Mouse (Mus musculus): ENCODE data around the gene Tfcp2. TPM values are rescaled to one million over a fixed set of nuclear protein-coding genes. Genes with fewer than 3 reads are reported as not detected.

Tfcp2 gene
- total and polyA plus RNA-seq, 3 experiments = 5.3 to 7.8 (median 6.8) TPM

GRCm38 (mm10) chr15:100539411-100539810, 12.4 kb downstream of the Tfcp2 start:
- dilution Hi-C loops (cut with MboI; ENCODE audit: extremely low pct_ligation_motif_present, extremely low pct_unique_long_range_greater_than_20kb, low sequenced_read_pairs) = no loop called here
- no peaks in the 10 kb centered on the region for H3K9me3 ChIP-seq (replicated peaks; ENCODE audit: low read length)
- no peak overlapping the region for H3K4me3 ChIP-seq (replicated peaks in 1 of 3; ENCODE audit: low read depth in 2 of 3, low read length in 2 of 3, poor library complexity in 1 of 3)
- no peak overlapping the region for H3K4me2 ChIP-seq (ENCODE audit: insufficient read depth, low read depth, poor library complexity, severe bottlenecking)
- peaks cover 4% of the 10 kb centered on the region; the same call in 1 of the 2 replicates for H3K79me2 ChIP-seq (replicated peaks; ENCODE audit: control insufficient read depth, extremely low read depth, insufficient read depth, poor library complexity, severe bottlenecking)
- H3K4me1 ChIP-seq (ENCODE audit: control insufficient read depth in 1 of 2, insufficient read depth in 2 of 2) = no peaks in the 10 kb centered on the region
- DNase-seq (ENCODE audit: extremely low read depth) = no peak
- in situ Hi-C loops (cut with MboI; ENCODE audit: low pct_ligation_motif_present, low pct_unique_long_range_greater_than_20kb, low sequenced_read_pairs) = loop anchor here (10.0 kb wide), 1 partner anchor 135 kb away; no protein-coding TSS in a partner anchor
- no peaks in the 10 kb centered on the region for H3K27me3 ChIP-seq (replicated peaks)
- TF ChIP-seq MAX (IDR thresholded peaks at IDR 0.05; ENCODE audit: low read length) = no peak
- peaks cover 4 to 31% of the 10 kb centered on the region in 2 experiments for H3K36me3 ChIP-seq (replicated peaks in 1 of 2; ENCODE audit: control insufficient read depth in 1 of 2, insufficient read depth in 1 of 2, low read length in 1 of 2)
- no peak overlapping the region for H3K27ac ChIP-seq (ENCODE audit: insufficient read depth, low read depth)
- no peak overlapping the region for H3K9ac ChIP-seq (ENCODE audit: insufficient read depth, low read depth)

- H3K9ac ChIP-seq (ENCODE audit: insufficient read depth, low read depth) = no peak overlapping the region
- peak; percentile 86 for TF ChIP-seq SMC3 (IDR thresholded peaks at IDR 0.05; ENCODE audit: low read depth, low read length)
- peak; percentile 33 for TF ChIP-seq ZNF384 (IDR thresholded peaks at IDR 0.05; ENCODE audit: low read depth, low read length)
- TF ChIP-seq CTCF (conservative IDR thresholded peaks at IDR 0.05 in 1 of 2, IDR thresholded peaks at IDR 0.05 in 1 of 2; ENCODE audit: low read depth in 2 of 2, low read length in 2 of 2) = peak; percentile 18 to 90; a peak in 2 of 4 replicates
- TF ChIP-seq RAD21 (IDR thresholded peaks at IDR 0.05; ENCODE audit: low read depth, low read length) = peak; percentile 89
- TF ChIP-seq ZC3H11A (IDR thresholded peaks at IDR 0.05; ENCODE audit: low read depth, low read length) = 0 out of 2 replicates have a peak, but pooled peaks have one; percentile 26
- no peak for TF ChIP-seq JUN (IDR thresholded peaks at IDR 0.05; ENCODE audit: insufficient read depth, low read depth, low read length)
- in situ Hi-C loops (cut with MboI; ENCODE audit: low pct_ligation_motif_present, low pct_unique_long_range_greater_than_20kb, low sequenced_read_pairs) (loop anchor here (10.0 kb wide), 1 partner anchor 137 kb away; no protein-coding TSS in a partner anchor), dilution Hi-C loops (cut with MboI; ENCODE audit: extremely low pct_ligation_motif_present, extremely low pct_unique_long_range_greater_than_20kb, low sequenced_read_pairs) (no loop called here)
- H3K36me3 ChIP-seq (replicated peaks in 1 of 2; ENCODE audit: control insufficient read depth in 1 of 2, insufficient read depth in 1 of 2, low read length in 1 of 2) = peaks cover 4 to 39% of the 10 kb centered on the region in 2 experiments
- H3K4me2 ChIP-seq (ENCODE audit: insufficient read depth, low read depth, poor library complexity, severe bottlenecking) = no peak overlapping the region
- peak; percentile 71 for DNase-seq (ENCODE audit: extremely low read depth)
- H3K79me2 ChIP-seq (replicated peaks; ENCODE audit: control insufficient read depth, extremely low read depth, insufficient read depth, poor library complexity, severe bottlenecking) = peaks cover 4% of the 10 kb centered on the region; the same call in 1 of the 2 replicates
- no peak overlapping the region for H3K4me3 ChIP-seq (replicated peaks in 1 of 3; ENCODE audit: low read depth in 2 of 3, low read length in 2 of 3, poor library complexity in 1 of 3)
- H3K9me3 ChIP-seq (replicated peaks; ENCODE audit: low read length) = no peaks in the 10 kb centered on the region
- no peak overlapping the region for H3K27ac ChIP-seq (ENCODE audit: insufficient read depth, low read depth)
- no peaks in the 10 kb centered on the region for H3K27me3 ChIP-seq (replicated peaks)
- no peaks in the 10 kb centered on the region for H3K4me1 ChIP-seq (ENCODE audit: control insufficient read depth in 1 of 2, insufficient read depth in 2 of 2)
These were observed 13.9 kb downstream of the Tfcp2 start for GRCm38 (mm10) chr15:100537913-100538312.

GRCm38 (mm10) chr15:100527900-100528299, 23.9 kb downstream of the Tfcp2 start:
- no peaks in the 10 kb centered on the region for H3K27me3 ChIP-seq (replicated peaks)
- TF ChIP-seq MEF2A (IDR thresholded peaks at IDR 0.05; ENCODE audit: borderline replicate concordance, low read depth, low read length) (no peak), CHD2 (IDR thresholded peaks at IDR 0.05; ENCODE audit: low read length) (no peak), ZKSCAN1 (IDR thresholded peaks at IDR 0.05; ENCODE audit: borderline replicate concordance, low read depth, low read length) (no peak), KAT2A (IDR thresholded peaks at IDR 0.05; ENCODE audit: insufficient replicate concordance, low read length) (no peak), CTCF (conservative IDR thresholded peaks at IDR 0.05 in 1 of 2, IDR thresholded peaks at IDR 0.05 in 1 of 2; ENCODE audit: low read depth in 2 of 2, low read length in 2 of 2) (no peak), MXI1 (IDR thresholded peaks at IDR 0.05; ENCODE audit: low read depth, low read length) (no peak), SIN3A (IDR thresholded peaks at IDR 0.05; ENCODE audit: low read length) (no peak), USF2 (conservative IDR thresholded peaks at IDR 0.05; ENCODE audit: low read depth, low read length) (no peak), IRF4 (IDR thresholded peaks at IDR 0.05; ENCODE audit: low read depth, low read length) (no peak)
- peaks cover 0 to 23% of the 10 kb centered on the region in 2 experiments for H3K36me3 ChIP-seq (replicated peaks in 1 of 2; ENCODE audit: control insufficient read depth in 1 of 2, insufficient read depth in 1 of 2, low read length in 1 of 2)
- in situ Hi-C loops (cut with MboI; ENCODE audit: low pct_ligation_motif_present, low pct_unique_long_range_greater_than_20kb, low sequenced_read_pairs) (no loop called here), dilution Hi-C loops (cut with MboI; ENCODE audit: extremely low pct_ligation_motif_present, extremely low pct_unique_long_range_greater_than_20kb, low sequenced_read_pairs) (no loop called here)
- H3K27ac ChIP-seq (ENCODE audit: insufficient read depth, low read depth) = no peak overlapping the region
- H3K4me1 ChIP-seq (ENCODE audit: control insufficient read depth in 1 of 2, insufficient read depth in 2 of 2) = peaks cover 0 to 3% of the 10 kb centered on the region in 2 experiments; a peak in 1 of 4 replicates
- H3K4me2 ChIP-seq (ENCODE audit: insufficient read depth, low read depth, poor library complexity, severe bottlenecking) = no peak overlapping the region
- DNase-seq (ENCODE audit: extremely low read depth) = no peak
- no peaks in the 10 kb centered on the region for H3K79me2 ChIP-seq (replicated peaks; ENCODE audit: control insufficient read depth, extremely low read depth, insufficient read depth, poor library complexity, severe bottlenecking)
- no peak overlapping the region for H3K4me3 ChIP-seq (replicated peaks in 1 of 3; ENCODE audit: low read depth in 2 of 3, low read length in 2 of 3, poor library complexity in 1 of 3)
- H3K9me3 ChIP-seq (replicated peaks; ENCODE audit: low read length) = no peaks in the 10 kb centered on the region
- H3K9ac ChIP-seq (ENCODE audit: insufficient read depth, low read depth) = no peak overlapping the region
